Mouse (Mus musculus) midbrain, embryonic 14.5 days (tissue): ENCODE results near the gene Gm47985. TPM values are rescaled to one million over a fixed set of nuclear protein-coding genes. Genes with fewer than 3 reads are reported as not detected.
"Not testable (repeated sequence)": the region's sequence is repeated elsewhere in the genome, so short reads cannot be mapped to it uniquely, and the experiment has no call there.

Experiments used
- ATAC-seq: fragments of 200-750 bp; cut with Nextera tagmentation; 2 replicates; pipeline ENCODE4 v1.8.0; 2017; ENCODE audit warnings: moderate number of reproducible peaks, moderate library complexity; ENCODE audit not compliant: low FRiP score, low TSS enrichment
- DNase-seq: peaks from one replicate; pipeline ENCODE4 v3.0.0-alpha.2; 2015
- H3K27ac ChIP-seq: fragments of 300-500 bp; sonication (generic); replicated peaks from 2 replicates; pipeline ENCODE4 v1.5.1; 2014; ENCODE audit warnings: mild to moderate bottlenecking, low read depth, low read length, moderate library complexity
- H3K27me3 ChIP-seq: fragments of 300-500 bp; sonication (generic); 2 replicates; pipeline ENCODE4 v1.6.1; 2014; ENCODE audit warnings: low read length, control low read depth, mixed read lengths; ENCODE audit not compliant: control insufficient read depth, insufficient read depth
- H3K36me3 ChIP-seq: fragments of 300-500 bp; sonication (generic); 2 replicates; pipeline ENCODE4 v1.6.1; 2014; ENCODE audit warnings: low read length, control low read depth; ENCODE audit not compliant: control insufficient read depth, insufficient read depth
- H3K4me1 ChIP-seq: fragments of 300-500 bp; sonication (generic); 2 replicates; pipeline ENCODE4 v1.6.1; 2014; ENCODE audit warnings: mild to moderate bottlenecking, antibody characterized with exemption, low read length, control low read depth; ENCODE audit not compliant: control insufficient read depth, insufficient read depth
- H3K4me2 ChIP-seq: fragments of 300-500 bp; sonication (generic); 2 replicates; pipeline ENCODE4 v1.6.1; 2014; ENCODE audit warnings: mild to moderate bottlenecking, low read length, moderate library complexity
- H3K4me3 ChIP-seq: fragments of 300-500 bp; sonication (generic); replicated peaks from 2 replicates; pipeline ENCODE4 v1.5.1; 2014; ENCODE audit warnings: low read depth, low read length
- H3K9ac ChIP-seq: fragments of 300-500 bp; sonication (generic); replicated peaks from 2 replicates; pipeline ENCODE4 v1.6.1; 2014; ENCODE audit warnings: mild to moderate bottlenecking, low read length, moderate library complexity
- H3K9me3 ChIP-seq: fragments of 300-500 bp; sonication (generic); 2 replicates; pipeline ENCODE4 v1.6.1; 2016; ENCODE audit warnings: low read length, control low read depth, mixed read lengths; ENCODE audit not compliant: control insufficient read depth
- WGBS: fragments of 180-500 bp; shearing (Covaris S2); extraction: QIAGEN DNeasy Blood & Tissue Kit; methylation state at CpG from one replicate; pipeline ENCODE4 v1.1.7; 2014; 5-methylcytosine and 5-hydroxymethylcytosine counted together
- polyA plus RNA-seq: library from polyadenylated mRNA; unstranded; fragments of >200 nt; fragmentation: Nextera tagmentation; extraction: Ambion mirVana; gene quantifications from 2 replicates; pipeline ENCODE4 v1.2.1, GENCODE M21; 2014

Gene Gm47985
- polyA plus RNA-seq: 0.16 TPM in 1 of 2 replicates, not detected in the other

GRCm38 (mm10) chr1:151182266-151182665 lies at the start of gene Gm47985:
Gm47985 (plus strand) TSS chr1:151182537.
- not testable (repeated sequence) for H3K36me3 ChIP-seq, H3K9me3 ChIP-seq, H3K4me1 ChIP-seq, H3K9ac ChIP-seq, DNase-seq, ATAC-seq, H3K4me3 ChIP-seq, H3K27me3 ChIP-seq, H3K27ac ChIP-seq, H3K4me2 ChIP-seq
- WGBS: no CpG with 5 or more reads among the region's 7 CpGs

- H3K9me3 ChIP-seq: no peaks in the 10 kb centered on the region
- DNase-seq (no peak), ATAC-seq (no peak)
- no peaks in the 10 kb centered on the region for H3K4me1 ChIP-seq
- no peak overlapping the region for H3K4me2 ChIP-seq
- H3K27ac ChIP-seq: no peak overlapping the region
- 93% methylated on average over 7 of the region's 7 CpGs for WGBS
- no peak overlapping the region for H3K4me3 ChIP-seq
- no peaks in the 10 kb centered on the region for H3K27me3 ChIP-seq
- no peak overlapping the region for H3K9ac ChIP-seq
- H3K36me3 ChIP-seq: no peaks in the 10 kb centered on the region
Observed at GRCm38 (mm10) chr1:151132686-151133085, 49.7 kb upstream of the Gm47985 start.

GRCm38 (mm10) chr1:151138388-151138787 lies 43.9 kb upstream of the Gm47985 start:
- H3K9me3 ChIP-seq: no peaks in the 10 kb centered on the region
- DNase-seq (no peak), ATAC-seq (no peak)
- no peak overlapping the region for H3K9ac ChIP-seq
- no peak overlapping the region for H3K27ac ChIP-seq
- no peaks in the 10 kb centered on the region for H3K4me1 ChIP-seq
- H3K27me3 ChIP-seq: no peaks in the 10 kb centered on the region
- no peak overlapping the region for H3K4me3 ChIP-seq
- no peak overlapping the region for H3K4me2 ChIP-seq
- WGBS: 88% methylated on average over 6 of the region's 6 CpGs
- no peaks in the 10 kb centered on the region for H3K36me3 ChIP-seq

- H3K27ac ChIP-seq: no peak overlapping the region
Observed at GRCm38 (mm10) chr1:151140956-151141355, 41.4 kb upstream of the Gm47985 start.

GRCm38 (mm10) chr1:151144471-151145146 lies 37.7 kb upstream of the Gm47985 start:
- Histone ChIP-seq H3K9ac (no peak overlapping the region), H3K9me3 (no peaks in the 10 kb centered on the region), H3K4me1 (no peaks in the 10 kb centered on the region), H3K27ac (no peak overlapping the region), H3K4me3 (no peak overlapping the region), H3K4me2 (no peak overlapping the region), H3K27me3 (no peaks in the 10 kb centered on the region), H3K36me3 (no peaks in the 10 kb centered on the region)
- DNase-seq (no peak), ATAC-seq (no peak)
- WGBS: 83% methylated on average over 6 of the region's 6 CpGs

More at GRCm38 (mm10) chr1:151140956-151141355, 41.4 kb upstream of the Gm47985 start:
- Histone ChIP-seq H3K4me1 (no peaks in the 10 kb centered on the region), H3K9ac (no peak overlapping the region), H3K36me3 (no peaks in the 10 kb centered on the region), H3K4me2 (no peak overlapping the region), H3K4me3 (no peak overlapping the region), H3K27me3 (no peaks in the 10 kb centered on the region), H3K9me3 (no peaks in the 10 kb centered on the region)
- 70% methylated on average over 3 of the region's 3 CpGs for WGBS
- ATAC-seq (no peak), DNase-seq (no peak)

GRCm38 (mm10) chr1:151147801-151148200 lies 34.5 kb upstream of the Gm47985 start:
- no peak overlapping the region for H3K27ac ChIP-seq
- DNase-seq (no peak), ATAC-seq (no peak)
- no peak overlapping the region for H3K4me2 ChIP-seq
- no peaks in the 10 kb centered on the region for H3K4me1 ChIP-seq
- H3K36me3 ChIP-seq: no peaks in the 10 kb centered on the region
- H3K4me3 ChIP-seq: no peak overlapping the region
- no peak overlapping the region for H3K9ac ChIP-seq
- H3K9me3 ChIP-seq: no peaks in the 10 kb centered on the region
- no peaks in the 10 kb centered on the region for H3K27me3 ChIP-seq

GRCm38 (mm10) chr1:151150211-151150610 lies 32.1 kb upstream of the Gm47985 start:
- ATAC-seq: no peak
- 92% methylated on average over 7 of the region's 7 CpGs for WGBS
- H3K36me3 ChIP-seq: no peaks in the 10 kb centered on the region

GRCm38 (mm10) chr1:151151089-151151488 lies 31.2 kb upstream of the Gm47985 start:
- H3K4me2 ChIP-seq: no peak overlapping the region
- H3K4me3 ChIP-seq: no peak overlapping the region
- DNase-seq (no peak), ATAC-seq (no peak)
- H3K27me3 ChIP-seq: no peaks in the 10 kb centered on the region
- no peak overlapping the region for H3K27ac ChIP-seq
- H3K9ac ChIP-seq: no peak overlapping the region
- 74% methylated on average over 2 of the region's 2 CpGs for WGBS
- H3K36me3 ChIP-seq: no peaks in the 10 kb centered on the region
- no peaks in the 10 kb centered on the region for H3K4me1 ChIP-seq
- no peaks in the 10 kb centered on the region for H3K9me3 ChIP-seq

More at GRCm38 (mm10) chr1:151150211-151150610, 32.1 kb upstream of the Gm47985 start:
- H3K4me2 ChIP-seq: no peak overlapping the region
- no peak for DNase-seq
- no peaks in the 10 kb centered on the region for H3K4me1 ChIP-seq
- H3K27ac ChIP-seq: no peak overlapping the region
- H3K9me3 ChIP-seq: no peaks in the 10 kb centered on the region
- no peaks in the 10 kb centered on the region for H3K27me3 ChIP-seq
- H3K9ac ChIP-seq: no peak overlapping the region
- no peak overlapping the region for H3K4me3 ChIP-seq

GRCm38 (mm10) chr1:151153056-151153652 lies 29.2 kb upstream of the Gm47985 start:
- DNase-seq (no peak), ATAC-seq (no peak)
- H3K4me3 ChIP-seq: no peak overlapping the region
- WGBS: 92% methylated on average over 6 of the region's 6 CpGs
- H3K27me3 ChIP-seq: no peaks in the 10 kb centered on the region
- no peak overlapping the region for H3K9ac ChIP-seq
- H3K4me1 ChIP-seq: no peaks in the 10 kb centered on the region
- H3K27ac ChIP-seq: no peak overlapping the region
- no peaks in the 10 kb centered on the region for H3K9me3 ChIP-seq
- no peaks in the 10 kb centered on the region for H3K36me3 ChIP-seq
- H3K4me2 ChIP-seq: no peak overlapping the region
